Mouse (Mus musculus) lung, embryonic 14.5 days (tissue): Measurements from ENCODE around the gene Crtc3. TPM values are rescaled to one million over a fixed set of nuclear protein-coding genes. Genes with fewer than 3 reads are reported as not detected.

Experiments
- ATAC-seq: fragments of 200-750 bp; cut with Nextera tagmentation; 2 replicates; pipeline ENCODE4 v1.8.0; 2017; ENCODE audit warnings: mild to moderate bottlenecking, moderate TSS enrichment, moderate library complexity; ENCODE audit not compliant: insufficient read depth
- DNase-seq: peaks from one replicate; pipeline ENCODE4 v3.0.0-alpha.2; 2015
- H3K27ac ChIP-seq: fragments of 300-500 bp; sonication (generic); 2 replicates; pipeline ENCODE4 v1.5.1; 2014; ENCODE audit warnings: low read depth, mild to moderate bottlenecking, moderate library complexity
- H3K27me3 ChIP-seq: fragments of 300-500 bp; sonication (generic); 2 replicates; pipeline ENCODE4 v1.6.1; 2014; ENCODE audit warnings: low read length, control low read depth; ENCODE audit not compliant: insufficient read depth
- H3K36me3 ChIP-seq: fragments of 300-500 bp; sonication (generic); 2 replicates; pipeline ENCODE4 v1.6.1; 2014; ENCODE audit warnings: control low read depth; ENCODE audit not compliant: insufficient read depth
- H3K4me1 ChIP-seq: fragments of 300-500 bp; sonication (generic); 2 replicates; pipeline ENCODE4 v1.6.1; 2014; ENCODE audit warnings: antibody characterized with exemption, control low read depth; ENCODE audit not compliant: insufficient read depth
- H3K4me2 ChIP-seq: fragments of 300-500 bp; sonication (generic); 2 replicates; pipeline ENCODE4 v1.6.1; 2014; ENCODE audit warnings: mild to moderate bottlenecking
- H3K4me3 ChIP-seq: fragments of 300-500 bp; sonication (generic); 2 replicates; pipeline ENCODE4 v1.5.1; 2014; ENCODE audit warnings: low read depth, low read length
- H3K9ac ChIP-seq: fragments of 300-500 bp; sonication (generic); 2 replicates; pipeline ENCODE4 v1.6.1; 2014
- H3K9me3 ChIP-seq: fragments of 300-500 bp; sonication (generic); 2 replicates; pipeline ENCODE4 v1.6.1; 2016; ENCODE audit warnings: low read depth, low read length, control low read depth
- CTCF ChIP-seq: IDR thresholded peaks from 2 replicates; pipeline ENCODE4 v1.5.1; 2016; ENCODE audit warnings: antibody characterized with exemption, low read depth
- WGBS: fragments of 180-500 bp; shearing (Covaris S2); extraction: QIAGEN DNeasy Blood & Tissue Kit; methylation state at CpG from one replicate; pipeline ENCODE4 v1.1.7; 2014; 5-methylcytosine and 5-hydroxymethylcytosine counted together
- polyA plus RNA-seq: library from polyadenylated mRNA; unstranded; fragments of >200 nt; fragmentation: Nextera tagmentation; extraction: Ambion mirVana; gene quantifications from 2 replicates; pipeline ENCODE4 v1.2.1, GENCODE M21; 2014

Crtc3 gene
- polyA plus RNA-seq, 1 experiment from 2014 or later, result 27.5 TPM

GRCm38 (mm10) chr7:80548513-80549260 is 140.0 kb downstream of the Crtc3 start:
- WGBS, result 72% methylated on average over 7 of the region's 7 CpGs
- Histone ChIP-seq H3K4me2 (no peak overlapping the region), H3K36me3 (no peaks in the 10 kb centered on the region), H3K9ac (no peak overlapping the region), H3K4me1 (no peaks in the 10 kb centered on the region), H3K27ac (no peak overlapping the region), H3K27me3 (no peaks in the 10 kb centered on the region), H3K9me3 (no peaks in the 10 kb centered on the region), H3K4me3 (no peak overlapping the region)
- DNase-seq (no peak), ATAC-seq (no peak)
- no peak for TF ChIP-seq CTCF

GRCm38 (mm10) chr7:80542139-80542831 is 146.4 kb downstream of the Crtc3 start:
- Histone ChIP-seq H3K4me3 (no peak overlapping the region), H3K27ac (no peak overlapping the region), H3K4me1 (no peaks in the 10 kb centered on the region), H3K9ac (no peak overlapping the region), H3K4me2 (no peak overlapping the region), H3K9me3 (no peaks in the 10 kb centered on the region), H3K27me3 (no peaks in the 10 kb centered on the region), H3K36me3 (no peaks in the 10 kb centered on the region)
- WGBS, result 71% methylated on average over 7 of the region's 7 CpGs
- DNase-seq (no peak), ATAC-seq (no peak)
- TF ChIP-seq CTCF, result no peak

GRCm38 (mm10) chr7:80539581-80539980 is 149.1 kb downstream of the Crtc3 start:
- Histone ChIP-seq H3K4me1 (no peaks in the 10 kb centered on the region), H3K4me2 (no peak overlapping the region), H3K9me3 (no peaks in the 10 kb centered on the region), H3K4me3 (no peak overlapping the region), H3K36me3 (no peaks in the 10 kb centered on the region), H3K27me3 (no peaks in the 10 kb centered on the region), H3K9ac (no peak overlapping the region), H3K27ac (no peak overlapping the region)
- TF ChIP-seq CTCF, result no peak
- no peak for ATAC-seq
- no peak for DNase-seq
- WGBS, result 66% methylated on average over 5 of the region's 5 CpGs

Other genes starting within 250 kb of the Crtc3 start
- 40.8 and 42.0 TPM in 2 replicates for gene Blm, start 153.8 kb downstream of the Crtc3 start, polyA plus RNA-seq
- gene Iqgap1, start 137.1 kb upstream of the Crtc3 start, polyA plus RNA-seq, result 92.3 and 95.2 TPM in 2 replicates
- 2.2 and 3.2 TPM in 2 replicates for gene Zscan2, start 172.0 kb upstream of the Crtc3 start, polyA plus RNA-seq
- gene Wdr73, start 212.4 kb upstream of the Crtc3 start, polyA plus RNA-seq, result 29.0 and 30.9 TPM in 2 replicates
- gene Nmb, start 216.2 kb upstream of the Crtc3 start, polyA plus RNA-seq, result 9.5 and 10.3 TPM in 2 replicates